19 mouse cellular contexts compared by ENCODE assay signal in genomic region chr19:47905081-47905480, GRCm38 (mm10). TPM values are rescaled to one million over a fixed set of nuclear protein-coding genes. Genes with fewer than 3 reads are reported as not detected.
DNase-seq lines count a peak whose midpoint lies in the region; ATAC-seq and TF ChIP-seq lines count a peak whose summit lies in the region.
"Had no signal": no experiment of that assay in that cellular context is flagged by ENCODE, and none has a peak within 500 bp of the region (broad histone marks: within the 10 kb centered on the region; RNA-seq: fewer than 3 reads in every experiment).

No protein-coding gene starts in this region.

- no peaks in the 10 kb centered on the region for H3K9me3 ChIP-seq in heart, embryonic 14.5 days (ENCODE audit: control insufficient read depth, low read length)
- no peaks in the 10 kb centered on the region for H3K9me3 ChIP-seq in heart, embryonic 11.5 days (replicated peaks; ENCODE audit: control insufficient read depth, low read length)
- H3K9me3 ChIP-seq in lung, embryonic 14.5 days (ENCODE audit: low read depth, low read length): no peaks in the 10 kb centered on the region
- H3K9me3 ChIP-seq in megakaryocyte, embryonic 14.5 days: no peaks in the 10 kb centered on the region
- H3K9me3 ChIP-seq: embryonic facial prominence, embryonic 10.5 days; forebrain, embryonic 12.5 days; midbrain, embryonic 15.5 days had no signal

- TF ChIP-seq POLR2A in lung, adult 2 months (IDR thresholded peaks at IDR 0.05; ENCODE audit: borderline replicate concordance, extremely low read depth, low read depth, low read length): no peak

- 70% methylated on average over 4 of the region's 4 CpGs for WGBS in heart, embryonic 14.5 days
- WGBS in heart, embryonic 11.5 days (ENCODE audit: insufficient replicate concordance): 80% methylated on average over 4 of the region's 4 CpGs
- WGBS in lung, embryonic 14.5 days: 45% methylated on average over 4 of the region's 4 CpGs
- 74% methylated on average over 4 of the region's 4 CpGs for WGBS in lung, adult 2 months

- H3K27me3 ChIP-seq in heart, embryonic 14.5 days (ENCODE audit: control insufficient read depth, insufficient read depth, low read length): no peaks in the 10 kb centered on the region
- H3K27me3 ChIP-seq in heart, embryonic 11.5 days (ENCODE audit: control insufficient read depth, insufficient read depth, low read length): no peaks in the 10 kb centered on the region
- no peaks in the 10 kb centered on the region for H3K27me3 ChIP-seq in lung, embryonic 14.5 days (ENCODE audit: insufficient read depth, low read length)
- no peaks in the 10 kb centered on the region for H3K27me3 ChIP-seq in megakaryocyte, embryonic 14.5 days (replicated peaks)
- H3K27me3 ChIP-seq: CH12.LX; forebrain, embryonic 12.5 days; midbrain, embryonic 15.5 days had no signal

- H3K4me1 ChIP-seq in heart, embryonic 14.5 days (ENCODE audit: control insufficient read depth in 2 of 2, insufficient read depth in 2 of 2, low read length in 2 of 2): peaks cover 48 to 63% of the 10 kb centered on the region in 2 experiments
- H3K4me1 ChIP-seq in heart, embryonic 11.5 days (ENCODE audit: control insufficient read depth, insufficient read depth, low read length): peaks cover 54% of the 10 kb centered on the region
- H3K4me1 ChIP-seq in lung, embryonic 14.5 days (ENCODE audit: insufficient read depth): peaks cover 28% of the 10 kb centered on the region
- peaks cover 22% of the 10 kb centered on the region for H3K4me1 ChIP-seq in lung, adult 2 months (ENCODE audit: control insufficient read depth, insufficient read depth, low read length)
- peaks cover 90% of the 10 kb centered on the region for H3K4me1 ChIP-seq in megakaryocyte, embryonic 14.5 days

- 0 out of 2 replicates have a peak overlapping the region, but pooled peaks have one; percentile 12 for H3K9ac ChIP-seq in heart, embryonic 14.5 days (ENCODE audit: low read length)
- no peak overlapping the region for H3K9ac ChIP-seq in heart, embryonic 11.5 days (ENCODE audit: low read depth, low read length)
- H3K9ac ChIP-seq in lung, embryonic 14.5 days: no peak overlapping the region
- H3K9ac ChIP-seq: forebrain, embryonic 12.5 days; hindbrain, embryonic 14.5 days; midbrain, embryonic 15.5 days had no signal

- no peak overlapping the region for H3K4me3 ChIP-seq in heart, embryonic 14.5 days (ENCODE audit: control insufficient read depth in 1 of 2, insufficient read depth in 1 of 2, low read depth in 1 of 2, low read length in 2 of 2)
- no peak overlapping the region for H3K4me3 ChIP-seq in heart, embryonic 11.5 days (ENCODE audit: low read depth, low read length)
- no peak overlapping the region for H3K4me3 ChIP-seq in lung, embryonic 14.5 days (ENCODE audit: low read depth, low read length)
- H3K4me3 ChIP-seq in lung, adult 2 months (replicated peaks; ENCODE audit: extremely low read depth, low read depth, low read length): no peak overlapping the region
- H3K4me3 ChIP-seq in megakaryocyte, embryonic 14.5 days (replicated peaks): peak overlapping the region; percentile 56
- H3K4me3 ChIP-seq: embryonic facial prominence, embryonic 10.5 days; forebrain, embryonic 12.5 days; midbrain, embryonic 15.5 days had no signal

- no peak for DNase-seq in lung, embryonic 14.5 days
- no peak for DNase-seq in lung, adult 2 months
- DNase-seq in layer of hippocampus, postnatal 25 days (ENCODE audit: extremely low spot score in 1 of 2, low spot score in 1 of 2): no peak
- DNase-seq in testis, postnatal 14 days (ENCODE audit: low spot score): no peak
- DNase-seq: cerebellum, adult 8-10 months; gastrocnemius, postnatal 14 days; thymus, postnatal 36 days had no signal

- H3K27ac ChIP-seq in heart, embryonic 14.5 days (replicated peaks in 1 of 2; ENCODE audit: control insufficient read depth in 1 of 2, insufficient read depth in 1 of 2, low read depth in 2 of 2, low read length in 2 of 2): peak overlapping the region in 1 of 2 experiments; percentile 25; a peak in 2 of 4 replicates
- no peak overlapping the region for H3K27ac ChIP-seq in heart, embryonic 11.5 days (ENCODE audit: low read depth, low read length)
- peak overlapping the region; percentile 51; the same call in 1 of the 2 replicates for H3K27ac ChIP-seq in lung, embryonic 14.5 days (ENCODE audit: low read depth)
- H3K27ac ChIP-seq: embryonic facial prominence, embryonic 10.5 days; forebrain, embryonic 12.5 days; hindbrain, embryonic 14.5 days; kidney, postnatal 0 days; midbrain, embryonic 15.5 days had no signal

- ATAC-seq in heart, embryonic 14.5 days (ENCODE audit: insufficient number of reproducible peaks, insufficient read depth, low FRiP score, low read depth): no peak
- ATAC-seq in heart, embryonic 11.5 days (replicated peaks; ENCODE audit: insufficient number of reproducible peaks, low FRiP score, low TSS enrichment): no peak
- ATAC-seq in lung, embryonic 14.5 days (ENCODE audit: insufficient read depth): no peak
- ATAC-seq in common myeloid progenitor, adult 5-6 weeks (replicated peaks; ENCODE audit: low read depth, poor library complexity, severe bottlenecking): peak; percentile 64
- ATAC-seq: intestine, postnatal 0 days; midbrain, embryonic 15.5 days had no signal

- no peak overlapping the region for H3K4me2 ChIP-seq in heart, embryonic 14.5 days (ENCODE audit: low read length)
- H3K4me2 ChIP-seq in heart, embryonic 11.5 days: no peak overlapping the region
- H3K4me2 ChIP-seq in lung, embryonic 14.5 days: no peak overlapping the region
- H3K4me2 ChIP-seq: forebrain, embryonic 12.5 days; hindbrain, embryonic 14.5 days; midbrain, embryonic 15.5 days had no signal

- H3K36me3 ChIP-seq in heart, embryonic 14.5 days (ENCODE audit: control insufficient read depth, insufficient read depth, low read length): peaks cover 14% of the 10 kb centered on the region; the same call in 1 of the 2 replicates
- no peaks in the 10 kb centered on the region for H3K36me3 ChIP-seq in heart, embryonic 11.5 days (ENCODE audit: control insufficient read depth, insufficient read depth, low read length)
- no peaks in the 10 kb centered on the region; the same call in 1 of the 2 replicates for H3K36me3 ChIP-seq in lung, embryonic 14.5 days (ENCODE audit: insufficient read depth)
- H3K36me3 ChIP-seq in megakaryocyte, embryonic 14.5 days (replicated peaks; ENCODE audit: low read length): peaks cover 54% of the 10 kb centered on the region
- H3K36me3 ChIP-seq: forebrain, embryonic 12.5 days; midbrain, embryonic 15.5 days had no signal

- no peak for TF ChIP-seq CTCF in lung, embryonic 14.5 days (IDR thresholded peaks at IDR 0.05; ENCODE audit: low read depth)
- TF ChIP-seq CTCF in lung, adult 2 months (IDR thresholded peaks at IDR 0.05; ENCODE audit: insufficient read depth, low read length): no peak

RNA-seq across cellular contexts. Expression of gene Cfap43, which starts 14.0 kb away (rescaled TPM):
- polyA plus RNA-seq in heart, embryonic 14.5 days (2014; fragmentation: Nextera tagmentation; extraction: Ambion mirVana): 0.16 TPM in 2 replicates
- 0.08 TPM in 1 of 2 replicates, not detected in the other for polyA plus RNA-seq in heart, embryonic 11.5 days (2014; fragmentation: Nextera tagmentation; extraction: Ambion mirVana)
- polyA plus RNA-seq in lung, embryonic 14.5 days (2014; fragmentation: Nextera tagmentation; extraction: Ambion mirVana): 0.14 and 0.15 TPM in 2 replicates
- 7.0 and 7.1 TPM in 2 replicates for polyA plus RNA-seq in lung, adult 2 months (2012; rRNA removed)
- total RNA-seq in common myeloid progenitor, adult 5-6 weeks (2017): 0.15 TPM in 1 of 2 replicates, not detected in the other
- polyA plus RNA-seq in megakaryocyte, embryonic 14.5 days (2012; ENCODE audit: insufficient read depth, low replicate concordance): not detected in 2 replicates
- 1 to 10 TPM in 1 of 2 experiments, under 1 TPM in 1; 0.74 to 1.3 TPM for total RNA-seq in layer of hippocampus, postnatal 25 days (2021)
- total RNA-seq: gastrocnemius, postnatal 14 days; liver, adult 2 months had no signal
- polyA plus RNA-seq: liver, adult 2 months had no signal

RNA-seq across cellular contexts. Expression of gene Itprip, which starts 14.0 kb away (rescaled TPM):
- polyA plus RNA-seq in heart, embryonic 14.5 days (2014; fragmentation: Nextera tagmentation; extraction: Ambion mirVana): 15.8 and 16.4 TPM in 2 replicates
- 13.2 and 16.9 TPM in 2 replicates for polyA plus RNA-seq in heart, embryonic 11.5 days (2014; fragmentation: Nextera tagmentation; extraction: Ambion mirVana)
- 14.7 and 15.2 TPM in 2 replicates for polyA plus RNA-seq in lung, embryonic 14.5 days (2014; fragmentation: Nextera tagmentation; extraction: Ambion mirVana)
- polyA plus RNA-seq in lung, adult 2 months (2012; rRNA removed): 17.8 and 22.0 TPM in 2 replicates
- total RNA-seq in common myeloid progenitor, adult 5-6 weeks (2017): 13.6 and 16.1 TPM in 2 replicates
- 2.1 and 2.3 TPM in 2 replicates for polyA plus RNA-seq in megakaryocyte, embryonic 14.5 days (2012; ENCODE audit: insufficient read depth, low replicate concordance)
- total RNA-seq in layer of hippocampus, postnatal 25 days (2021): 1 to 10 TPM; 1.0 to 1.2 TPM

RNA-seq across cellular contexts. Expression of gene Cfap58, which starts 32.4 kb away (rescaled TPM):
- polyA plus RNA-seq in heart, embryonic 14.5 days (2014; fragmentation: Nextera tagmentation; extraction: Ambion mirVana): 0.08 and 0.12 TPM in 2 replicates
- polyA plus RNA-seq in heart, embryonic 11.5 days (2014; fragmentation: Nextera tagmentation; extraction: Ambion mirVana): 0.16 and 0.18 TPM in 2 replicates
- polyA plus RNA-seq in lung, embryonic 14.5 days (2014; fragmentation: Nextera tagmentation; extraction: Ambion mirVana): 0.14 TPM in 1 of 2 replicates, not detected in the other
- polyA plus RNA-seq in lung, adult 2 months (2012; rRNA removed): 0.38 and 0.92 TPM in 2 replicates
- not detected in 2 replicates for total RNA-seq in common myeloid progenitor, adult 5-6 weeks (2017)
- not detected in 2 replicates for polyA plus RNA-seq in megakaryocyte, embryonic 14.5 days (2012; ENCODE audit: insufficient read depth, low replicate concordance)
- under 1 TPM; 0.39 to 0.59 TPM for total RNA-seq in layer of hippocampus, postnatal 25 days (2021)
- total RNA-seq: gastrocnemius, postnatal 14 days; liver, adult 2 months had no signal
- polyA plus RNA-seq: embryonic facial prominence, embryonic 10.5 days; intestine, postnatal 0 days; kidney, postnatal 0 days; liver, adult 2 months had no signal

RNA-seq across cellular contexts. Expression of gene Gsto2, which starts 39.7 kb away (rescaled TPM):
- 1.5 and 2.3 TPM in 2 replicates for polyA plus RNA-seq in heart, embryonic 14.5 days (2014; fragmentation: Nextera tagmentation; extraction: Ambion mirVana)
- 0.82 and 1.3 TPM in 2 replicates for polyA plus RNA-seq in heart, embryonic 11.5 days (2014; fragmentation: Nextera tagmentation; extraction: Ambion mirVana)
- polyA plus RNA-seq in lung, embryonic 14.5 days (2014; fragmentation: Nextera tagmentation; extraction: Ambion mirVana): 0.72 and 1.4 TPM in 2 replicates
- polyA plus RNA-seq in lung, adult 2 months (2012; rRNA removed): 1.1 and 1.5 TPM in 2 replicates
- total RNA-seq in common myeloid progenitor, adult 5-6 weeks (2017): not detected in 2 replicates
- not detected in 2 replicates for polyA plus RNA-seq in megakaryocyte, embryonic 14.5 days (2012; ENCODE audit: insufficient read depth, low replicate concordance)
- 1 to 10 TPM; 2.2 to 2.4 TPM for total RNA-seq in layer of hippocampus, postnatal 25 days (2021)

RNA-seq across cellular contexts. Expression of gene Gsto1, which starts 50.3 kb away (rescaled TPM):
- 88.0 and 92.7 TPM in 2 replicates for polyA plus RNA-seq in heart, embryonic 14.5 days (2014; fragmentation: Nextera tagmentation; extraction: Ambion mirVana)
- 82.6 and 84.0 TPM in 2 replicates for polyA plus RNA-seq in heart, embryonic 11.5 days (2014; fragmentation: Nextera tagmentation; extraction: Ambion mirVana)
- polyA plus RNA-seq in lung, embryonic 14.5 days (2014; fragmentation: Nextera tagmentation; extraction: Ambion mirVana): 80.5 and 80.6 TPM in 2 replicates
- polyA plus RNA-seq in lung, adult 2 months (2012; rRNA removed): 101 and 155 TPM in 2 replicates
- total RNA-seq in common myeloid progenitor, adult 5-6 weeks (2017): 156 and 163 TPM in 2 replicates
- 187 and 263 TPM in 2 replicates for polyA plus RNA-seq in megakaryocyte, embryonic 14.5 days (2012; ENCODE audit: insufficient read depth, low replicate concordance)
- 10 to 100 TPM; 55.2 to 63.5 TPM for total RNA-seq in layer of hippocampus, postnatal 25 days (2021)
